Mouse (Mus musculus) gonadal fat pad, adult 2 months (tissue): ENCODE data around the gene Marf1. TPM values are rescaled to one million over a fixed set of nuclear protein-coding genes. Genes with fewer than 3 reads are reported as not detected.
"Not testable (repeated sequence)": the region's sequence is repeated elsewhere in the genome, so short reads cannot be mapped to it uniquely, and the experiment has no call there.

Source experiments
- DNase-seq: peaks from one replicate; pipeline ENCODE4 v3.0.0-alpha.2; 2012; ENCODE audit warnings: low read depth
- polyA plus RNA-seq: library from polyadenylated mRNA; depleted of rRNA; stranded (reverse); fragments of >200 nt; gene quantifications from 2 replicates; pipeline ENCODE4 v1.2.3, GENCODE M21; 2012; rRNA removed

Gene Marf1
- polyA plus RNA-seq = 15.0 and 15.6 TPM in 2 replicates

DNA sequence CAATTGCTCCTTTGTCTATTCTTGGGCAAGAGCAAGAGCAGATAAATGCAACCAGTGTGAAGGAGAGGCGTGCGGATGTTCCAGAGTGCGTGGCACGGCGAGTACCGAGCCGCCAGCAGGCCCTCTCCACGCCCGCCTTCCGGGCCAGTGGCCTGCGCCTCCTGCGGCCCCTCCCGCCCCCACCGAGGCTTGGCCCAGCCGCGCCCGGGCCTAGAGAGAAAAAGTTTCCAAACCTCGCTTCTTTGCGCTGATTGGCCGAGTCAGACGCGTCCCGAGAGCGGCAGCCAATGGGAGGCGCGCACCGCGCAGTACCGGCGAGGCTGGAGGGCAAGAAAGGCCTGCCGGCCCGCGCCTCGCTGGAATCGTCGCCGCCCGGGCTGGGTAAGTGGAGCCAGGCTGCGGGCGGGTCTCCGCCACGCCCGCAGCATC, at the start of gene Marf1, which contains the start of gene Nde1:
Gene Marf1 (minus strand): TSS at position 364 of the 429 bp plus-strand sequence.
Gene Nde1 (plus strand): TSS at position 288 of the 429 bp plus-strand sequence.
- DNase-seq = no peak

DNA sequence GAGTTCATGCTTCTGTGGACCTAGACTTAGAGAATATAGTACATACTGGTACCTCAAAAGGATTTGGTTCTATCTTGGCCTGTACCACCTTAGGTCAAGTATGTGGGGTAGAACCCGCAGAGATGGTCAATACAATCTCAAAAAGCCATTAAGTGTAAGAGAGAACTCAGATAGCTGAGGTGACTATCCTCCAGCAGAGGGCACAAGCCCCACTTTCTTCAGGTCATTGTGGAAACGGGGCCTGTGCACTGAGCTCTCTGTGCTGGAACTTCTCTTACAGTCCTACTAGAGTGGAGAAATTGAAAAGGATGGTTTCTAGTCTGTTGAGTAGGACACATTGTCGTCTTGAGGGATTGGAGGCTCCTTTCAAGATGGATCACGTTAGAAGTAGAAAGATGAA, 35.6 kb upstream of the Marf1 start:
- DNase-seq = no peak

DNA sequence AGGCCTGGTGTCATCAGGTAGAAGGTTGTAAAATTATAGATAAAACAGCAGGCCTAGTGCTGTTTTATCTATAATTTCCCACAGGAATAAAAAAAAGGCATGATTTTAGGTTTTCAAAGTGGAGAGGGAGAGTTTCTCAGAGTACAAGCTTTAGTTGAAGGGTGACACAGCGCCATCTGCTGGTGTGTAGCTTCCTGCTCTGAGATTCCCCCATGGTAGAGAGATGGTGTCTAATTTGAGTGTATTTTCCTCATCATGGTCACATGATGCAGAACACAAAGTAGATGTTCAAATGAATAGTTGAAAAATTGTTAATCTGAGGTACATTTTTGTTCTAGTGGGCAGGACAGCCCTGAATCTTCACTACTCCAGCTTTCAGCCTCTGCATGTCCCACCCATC, 32.3 kb upstream of the Marf1 start:
- no peak for DNase-seq

DNA sequence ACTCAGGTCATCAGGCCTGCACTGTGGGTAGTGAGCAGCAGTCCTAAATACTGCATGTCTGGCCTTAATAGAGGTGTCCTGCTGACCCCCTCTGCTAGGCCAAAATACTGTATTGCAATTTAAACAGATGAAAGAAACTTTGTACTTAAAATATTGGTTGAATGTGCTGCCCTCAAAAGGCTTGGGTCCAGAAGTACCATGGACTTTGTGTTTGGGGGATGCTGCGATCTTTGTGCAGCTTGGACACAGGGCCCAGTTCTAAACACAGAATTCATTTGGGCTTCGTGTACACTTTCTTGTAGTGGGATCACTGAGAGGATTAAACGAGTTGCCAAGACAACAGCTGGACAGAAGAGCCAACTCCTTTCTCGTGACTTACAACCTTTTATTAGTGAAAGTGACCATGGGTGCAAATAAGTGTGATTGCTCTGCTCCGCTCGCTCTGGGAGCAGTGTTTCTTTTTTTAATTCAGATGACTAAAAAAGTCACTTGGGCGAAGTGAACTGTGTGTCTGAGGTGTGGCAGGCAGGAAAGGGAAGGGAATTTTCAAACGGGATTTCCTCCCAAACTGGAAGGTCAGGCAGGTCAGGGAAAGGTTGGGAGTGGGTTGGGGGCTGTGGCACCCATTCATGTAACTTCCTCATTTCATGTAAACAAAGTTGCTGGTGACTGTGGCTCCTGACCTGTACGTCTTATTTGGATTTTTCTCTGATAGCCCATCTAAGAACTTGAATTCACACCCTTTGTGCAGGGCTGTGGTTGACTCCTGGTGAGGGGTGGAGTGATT, 31.2 kb upstream of the Marf1 start:
- DNase-seq = no peak

GRCm38 (mm10) chr16:14185516-14185915, 22.4 kb upstream of the Marf1 start:
- DNase-seq = no peak

DNA sequence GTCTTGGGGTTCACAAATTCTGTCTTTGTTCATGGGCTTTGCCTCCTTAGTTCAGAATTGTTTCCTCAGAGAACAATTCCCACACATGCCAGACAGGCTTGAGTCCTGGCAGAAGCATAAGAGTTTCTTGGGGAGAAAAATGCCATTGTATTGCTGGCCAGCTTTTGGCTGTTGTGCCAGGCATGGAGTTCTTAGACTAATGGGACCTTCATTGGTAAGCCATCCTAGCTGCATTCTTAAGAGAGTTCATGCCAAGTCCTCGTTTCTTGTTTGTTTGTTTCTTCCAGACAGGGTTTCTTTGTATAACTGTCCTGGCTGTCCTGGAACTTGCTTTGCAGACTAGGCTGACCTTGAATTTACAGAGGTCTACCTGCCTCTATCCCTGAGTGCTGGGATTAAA, 20.7 kb upstream of the Marf1 start:
- DNase-seq = no peak

DNA sequence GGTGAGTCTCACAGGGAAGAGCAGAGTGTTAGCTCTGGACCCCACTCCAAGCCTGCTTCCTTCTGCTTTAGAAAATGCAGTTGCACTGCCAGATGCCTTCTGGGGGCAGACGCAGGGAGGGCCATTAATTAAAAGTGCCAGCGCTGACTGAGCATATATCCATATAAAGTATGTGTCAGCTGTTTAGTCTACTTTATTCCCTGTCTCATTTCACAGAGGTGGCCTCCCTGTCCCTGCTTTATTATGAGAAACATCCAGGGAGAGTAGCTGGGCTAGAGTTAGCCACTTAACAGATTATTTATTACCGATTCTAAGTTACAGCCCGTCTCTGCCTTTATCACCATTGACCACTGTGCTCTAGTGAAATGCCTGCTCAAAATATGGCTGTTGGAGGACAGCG, 19.2 kb upstream of the Marf1 start:
- DNase-seq = no peak

GRCm38 (mm10) chr16:14180163-14180733, 17.1 kb upstream of the Marf1 start:
- DNase-seq = no peak

DNA sequence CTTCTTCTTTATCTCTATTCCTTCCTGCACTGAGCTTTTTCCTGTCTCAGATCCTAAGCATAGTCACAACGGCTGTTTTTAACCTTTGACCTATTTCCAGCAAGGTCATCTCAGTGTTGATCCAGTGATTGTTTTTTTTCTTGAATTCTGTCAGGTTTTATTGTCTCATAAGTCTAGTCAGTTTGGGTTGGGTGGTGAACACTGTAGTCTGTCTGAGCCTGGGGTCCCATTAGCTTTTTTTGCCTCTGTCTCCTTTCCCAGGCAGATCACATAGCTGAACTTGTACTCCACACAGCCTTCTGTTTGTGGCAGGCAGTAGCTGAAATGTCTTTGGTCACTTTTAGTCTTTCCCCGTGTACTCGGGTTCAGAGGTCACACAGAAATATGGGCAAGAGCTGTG, 14.9 kb upstream of the Marf1 start:
- DNase-seq = no peak

DNA sequence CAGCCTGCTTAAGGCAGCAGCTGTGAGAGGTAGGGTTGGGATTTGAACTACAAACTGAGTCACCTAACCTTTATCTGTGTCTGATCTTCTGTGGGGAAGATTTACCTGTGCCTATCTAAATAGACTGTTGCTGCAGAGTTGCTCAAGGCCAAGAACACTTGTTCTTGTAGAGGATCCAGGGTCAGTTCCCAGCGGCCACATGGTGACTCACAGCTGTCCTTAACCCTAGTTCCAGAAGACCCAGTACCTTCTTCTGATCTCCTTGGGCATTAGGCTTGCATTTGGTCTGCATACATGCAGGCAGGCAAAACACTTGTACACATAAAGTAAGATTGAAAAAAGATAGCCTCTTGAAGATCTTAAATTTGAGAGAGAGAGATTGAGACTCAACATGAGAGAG, 6.6 kb upstream of the Marf1 start:
- no peak for DNase-seq

DNA sequence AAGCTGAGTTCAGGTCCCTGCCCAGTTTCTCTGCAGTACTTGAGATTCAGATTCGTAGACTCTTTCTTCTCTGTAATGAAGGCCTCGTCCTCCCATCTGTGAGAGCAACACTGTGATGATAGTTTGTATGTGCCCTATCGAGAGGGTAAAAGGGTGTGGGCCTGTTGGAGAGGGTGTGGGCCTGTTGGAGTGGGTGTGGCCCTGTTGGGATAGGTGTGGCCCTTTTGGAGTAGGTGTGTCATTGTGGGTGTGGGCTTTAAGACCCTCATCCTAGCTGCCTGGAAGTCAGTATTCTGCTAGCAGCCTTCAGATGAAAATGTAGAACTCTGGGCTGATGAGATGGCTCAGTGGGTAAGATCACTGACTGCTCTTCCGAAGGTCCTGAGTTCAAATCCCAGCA, 3.3 kb upstream of the Marf1 start:
- no peak for DNase-seq

GRCm38 (mm10) chr16:14163731-14164130, 580 bp upstream of the Marf1 start:
- DNase-seq = no peak

DNA sequence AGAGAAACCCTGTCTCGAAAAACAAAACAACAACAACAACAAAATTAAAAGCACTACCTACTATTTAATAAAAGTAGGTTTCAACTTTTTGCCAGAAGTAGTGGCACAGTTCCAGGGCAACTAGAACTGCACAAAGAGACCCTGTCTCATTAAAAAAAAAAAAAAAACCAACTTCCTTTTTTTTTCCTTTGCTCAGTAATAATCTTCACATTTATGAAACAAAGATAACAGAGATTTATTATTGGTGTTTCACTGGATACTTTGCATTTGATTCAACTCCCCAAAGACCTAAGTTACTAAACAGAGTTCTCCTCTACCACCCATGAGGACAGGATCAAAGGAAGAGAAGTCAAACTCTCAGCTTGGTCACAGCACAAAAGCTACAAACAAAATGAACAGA, 2.2 kb downstream of the Marf1 start:
- DNase-seq = no peak

- DNase-seq = no peak
These were observed 3.4 kb downstream of the Marf1 start for GRCm38 (mm10) chr16:14159746-14160131.

DNA sequence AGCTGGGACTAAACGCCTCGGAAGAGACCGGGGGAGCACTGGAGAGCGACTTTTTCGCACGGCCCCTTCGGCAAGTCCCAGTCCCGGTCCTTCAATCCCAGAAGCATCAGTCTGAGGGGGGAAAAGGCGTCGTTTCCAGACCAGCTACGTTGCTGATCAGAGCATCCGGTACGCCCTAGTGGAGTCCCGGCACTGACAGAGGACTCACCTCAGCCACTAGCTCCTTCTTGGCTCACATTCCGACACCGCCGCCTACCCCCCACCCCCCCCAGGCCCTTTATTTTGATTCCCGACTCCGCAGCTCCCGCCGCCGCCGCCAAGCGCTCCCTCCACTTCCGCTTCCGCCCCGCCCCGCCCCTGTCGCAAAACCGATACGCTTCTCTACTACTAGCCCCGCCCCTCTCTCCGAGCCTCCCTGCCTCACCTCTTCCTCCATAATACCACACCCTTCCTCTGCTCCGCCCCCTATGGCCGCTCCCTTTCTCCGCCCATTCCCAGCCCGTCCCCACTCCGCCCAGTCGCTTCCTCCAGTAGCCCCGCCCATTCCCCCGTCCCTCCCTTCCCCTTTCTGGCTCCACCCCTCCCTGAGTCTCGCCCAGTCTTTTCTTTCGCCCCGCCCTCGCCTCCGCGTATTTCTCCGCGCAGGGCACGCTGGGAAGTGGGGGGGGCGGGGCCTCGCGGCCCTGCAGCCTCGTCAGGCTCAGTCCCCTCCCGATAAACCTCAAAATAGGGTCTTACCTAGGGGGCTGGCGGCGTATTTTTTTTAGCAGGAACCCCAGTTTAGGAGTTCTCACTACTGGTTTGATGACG, 4.0 kb downstream of the Marf1 start:
- peak; percentile 65 for DNase-seq

DNA sequence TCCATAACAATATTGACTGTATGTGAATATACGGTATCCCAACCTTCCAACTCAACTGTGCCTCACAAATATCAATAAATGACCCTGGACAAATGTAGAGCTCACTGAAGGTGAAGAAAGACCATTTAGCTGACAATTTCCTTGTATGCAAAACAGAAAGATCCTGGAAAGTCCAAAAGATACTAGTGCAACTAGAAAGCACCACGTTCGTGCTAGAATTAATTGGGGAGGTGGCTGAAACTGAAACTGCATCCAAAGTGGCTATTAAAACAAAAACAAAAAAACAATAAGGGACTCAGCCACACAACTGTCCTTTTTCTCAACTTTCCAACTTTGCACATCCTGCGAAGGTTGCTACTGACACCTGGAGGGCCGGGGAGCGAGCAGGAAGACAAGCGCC, 4.6 kb downstream of the Marf1 start:
- no peak for DNase-seq

DNA sequence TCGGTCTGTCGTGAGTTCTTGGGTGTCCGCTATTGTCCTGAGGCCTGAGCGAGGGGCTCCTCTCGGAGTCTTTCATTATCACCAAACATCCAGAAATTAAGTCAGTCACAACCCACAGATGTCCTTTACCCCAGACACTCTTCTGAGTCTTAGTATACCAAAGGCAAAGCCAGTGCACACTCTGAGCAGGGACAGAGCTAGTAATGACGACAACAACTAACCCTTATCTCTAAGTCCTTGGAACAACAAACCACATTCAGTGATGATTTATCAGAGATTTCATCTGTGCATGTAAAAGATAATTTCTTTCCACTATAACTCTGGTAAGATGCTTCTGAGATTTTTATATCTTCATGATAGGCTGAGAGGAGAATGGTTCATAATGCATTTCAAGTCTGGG, 6.8 kb downstream of the Marf1 start:
- DNase-seq = no peak

GRCm38 (mm10) chr16:14155638-14156037, 7.5 kb downstream of the Marf1 start:
- not testable (repeated sequence) for DNase-seq

DNA sequence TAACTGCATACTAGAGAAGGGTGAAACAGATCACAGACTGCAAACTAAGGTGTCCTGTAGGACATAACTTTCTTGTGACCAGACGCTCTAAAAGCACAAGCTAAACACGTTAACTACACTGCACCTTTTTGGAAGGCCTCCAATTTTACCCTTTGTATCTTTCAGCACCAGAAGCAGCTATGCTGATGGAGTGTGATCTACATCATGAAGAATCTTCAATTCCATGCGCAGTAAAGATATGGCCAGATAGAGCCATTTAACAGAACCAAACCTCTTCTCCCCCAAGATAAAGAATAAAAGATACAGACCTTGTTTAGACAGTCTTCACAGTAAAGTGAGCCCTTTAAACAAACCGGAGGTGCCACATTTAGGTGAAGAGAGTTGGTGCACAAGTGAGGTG, 11.4 kb downstream of the Marf1 start:
- DNase-seq = no peak

DNA sequence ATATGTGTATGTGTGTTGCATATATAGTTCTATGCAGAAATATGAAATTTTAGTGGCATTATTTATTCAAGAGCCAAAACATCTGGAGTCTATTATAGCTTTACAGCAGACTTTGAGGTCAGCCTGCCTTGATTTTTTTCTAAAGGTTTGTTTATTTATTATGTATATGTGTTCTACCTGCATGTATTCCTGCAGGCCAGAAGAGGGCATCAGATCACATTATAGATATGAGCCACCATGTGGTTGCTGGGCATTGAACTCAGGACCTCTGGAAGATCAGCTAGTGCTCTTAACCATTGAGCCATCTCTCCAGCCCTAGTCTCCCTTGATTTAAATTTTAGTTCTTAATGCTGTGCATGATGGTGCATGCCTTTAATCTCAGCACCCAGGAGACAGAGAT, 15.4 kb downstream of the Marf1 start:
- no peak for DNase-seq

DNA sequence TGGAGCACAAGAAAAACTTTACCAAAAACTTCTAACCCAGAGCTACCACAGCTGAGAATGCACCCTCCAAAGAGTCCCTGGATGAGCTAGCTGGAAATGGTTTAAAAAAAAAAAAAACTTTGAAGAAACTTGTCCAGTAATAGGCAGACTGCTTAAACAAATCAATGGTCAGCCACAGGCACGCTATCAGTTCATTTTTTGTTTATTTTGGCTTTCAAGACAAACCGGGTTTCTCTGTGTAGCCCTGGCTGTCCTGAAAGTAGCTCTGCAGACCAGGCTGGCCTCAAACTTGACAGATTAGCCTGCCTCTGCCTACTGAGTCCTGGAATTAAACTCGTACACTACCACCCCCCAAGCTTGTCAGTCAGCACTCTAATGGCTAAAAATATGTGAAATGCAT, 19.9 kb downstream of the Marf1 start:
- no peak for DNase-seq

DNA sequence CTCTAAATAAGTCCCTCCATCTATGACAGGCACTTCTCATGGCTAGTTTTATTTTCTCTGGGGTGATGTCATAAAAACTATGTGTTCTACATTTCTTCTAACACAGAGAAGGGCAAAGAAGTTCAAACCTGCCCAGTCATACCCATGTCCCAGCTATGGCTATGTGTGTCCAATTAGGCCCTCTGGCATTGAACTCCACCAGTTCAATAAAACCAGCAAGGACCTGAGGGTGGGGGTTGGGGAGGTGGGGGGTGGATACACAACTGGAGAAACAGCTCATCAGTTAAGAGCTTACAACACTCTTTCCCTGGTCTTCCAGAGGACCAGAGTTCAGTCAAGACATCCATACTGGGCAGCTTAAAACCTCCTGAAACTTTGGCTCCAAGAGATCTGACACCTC, 24.0 kb downstream of the Marf1 start:
- DNase-seq = no peak
